Mouse (Mus musculus) kidney, embryonic 14.5 days (tissue): ENCODE data around the gene Enc1. TPM values are rescaled to one million over a fixed set of nuclear protein-coding genes. Genes with fewer than 3 reads are reported as not detected.

ENCODE experiments used
- ATAC-seq: fragments of 200-750 bp; cut with Nextera tagmentation; 2 replicates; pipeline ENCODE4 v1.8.0; 2017; ENCODE audit warnings: moderate number of reproducible peaks, mild to moderate bottlenecking, moderate TSS enrichment, moderate library complexity; ENCODE audit not compliant: low FRiP score, low TSS enrichment
- H3K27ac ChIP-seq: fragments of 300-500 bp; sonication (generic); 2 replicates; pipeline ENCODE4 v1.5.1; 2014; ENCODE audit warnings: low read depth, mild to moderate bottlenecking, low read length, moderate library complexity, mixed read lengths
- H3K27me3 ChIP-seq: fragments of 300-500 bp; sonication (generic); 2 replicates; pipeline ENCODE4 v1.6.1; 2014; ENCODE audit warnings: mild to moderate bottlenecking, low read length; ENCODE audit not compliant: control insufficient read depth, insufficient read depth
- H3K36me3 ChIP-seq: fragments of 300-500 bp; sonication (generic); 2 replicates; pipeline ENCODE4 v1.6.1; 2014; ENCODE audit warnings: low read length, mixed read lengths; ENCODE audit not compliant: control insufficient read depth, insufficient read depth
- H3K4me1 ChIP-seq: fragments of 300-500 bp; sonication (generic); 2 replicates; pipeline ENCODE4 v1.6.1; 2014; ENCODE audit warnings: low read length, mixed read lengths; ENCODE audit not compliant: control insufficient read depth, insufficient read depth
- H3K4me2 ChIP-seq: fragments of 300-500 bp; sonication (generic); replicated peaks from 2 replicates; pipeline ENCODE4 v1.6.1; 2014; ENCODE audit warnings: low read depth, mild to moderate bottlenecking, low read length
- H3K4me3 ChIP-seq: fragments of 300-500 bp; sonication (generic); 2 replicates; pipeline ENCODE4 v1.5.1; 2014; ENCODE audit warnings: mild to moderate bottlenecking, low read length
- H3K9ac ChIP-seq: fragments of 300-500 bp; sonication (generic); 2 replicates; pipeline ENCODE4 v1.6.1; 2014; ENCODE audit warnings: low read depth, mild to moderate bottlenecking, low read length, moderate library complexity
- H3K9me3 ChIP-seq: fragments of 300-500 bp; sonication (generic); 2 replicates; pipeline ENCODE4 v1.6.1; 2016; ENCODE audit warnings: low read length; ENCODE audit not compliant: control insufficient read depth
- WGBS: fragments of 180-500 bp; shearing (Covaris S2); extraction: QIAGEN DNeasy Blood & Tissue Kit; methylation state at CpG from one replicate; pipeline ENCODE4 v1.1.7; 2014; 5-methylcytosine and 5-hydroxymethylcytosine counted together
- polyA plus RNA-seq: library from polyadenylated mRNA; unstranded; fragments of >200 nt; fragmentation: Nextera tagmentation; extraction: Ambion mirVana; gene quantifications from 2 replicates; pipeline ENCODE4 v1.2.1, GENCODE M21; 2014

The Enc1 gene
- polyA plus RNA-seq, 1 experiment from 2014 or later, result 14.2 TPM

DNA sequence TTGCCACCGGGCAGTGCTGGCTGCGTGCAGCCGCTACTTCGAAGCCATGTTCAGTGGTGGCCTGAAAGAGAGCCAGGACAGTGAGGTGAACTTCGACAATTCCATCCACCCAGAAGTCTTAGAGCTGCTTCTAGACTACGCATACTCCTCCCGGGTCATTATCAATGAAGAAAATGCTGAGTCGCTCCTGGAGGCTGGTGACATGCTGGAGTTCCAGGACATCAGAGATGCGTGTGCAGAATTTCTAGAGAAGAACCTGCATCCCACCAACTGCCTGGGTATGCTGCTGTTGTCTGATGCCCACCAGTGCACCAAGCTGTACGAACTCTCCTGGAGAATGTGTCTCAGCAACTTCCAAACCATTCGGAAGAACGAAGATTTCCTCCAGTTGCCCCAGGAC, 4.3 kb downstream of the Enc1 start:
- Histone ChIP-seq H3K4me2 (peak overlapping the region; percentile 97; the same call in 1 of the 2 replicates), H3K4me3 (no peak overlapping the region; the same call in 1 of the 2 replicates), H3K9me3 (no peaks in the 10 kb centered on the region), H3K36me3 (peaks cover 55% of the 10 kb centered on the region), H3K27me3 (no peaks in the 10 kb centered on the region), H3K9ac (no peak overlapping the region), H3K27ac (no peak overlapping the region), H3K4me1 (peaks cover 51% of the 10 kb centered on the region)
- 87% methylated on average over 12 of the region's 12 CpGs for WGBS
- no peak for ATAC-seq

DNA sequence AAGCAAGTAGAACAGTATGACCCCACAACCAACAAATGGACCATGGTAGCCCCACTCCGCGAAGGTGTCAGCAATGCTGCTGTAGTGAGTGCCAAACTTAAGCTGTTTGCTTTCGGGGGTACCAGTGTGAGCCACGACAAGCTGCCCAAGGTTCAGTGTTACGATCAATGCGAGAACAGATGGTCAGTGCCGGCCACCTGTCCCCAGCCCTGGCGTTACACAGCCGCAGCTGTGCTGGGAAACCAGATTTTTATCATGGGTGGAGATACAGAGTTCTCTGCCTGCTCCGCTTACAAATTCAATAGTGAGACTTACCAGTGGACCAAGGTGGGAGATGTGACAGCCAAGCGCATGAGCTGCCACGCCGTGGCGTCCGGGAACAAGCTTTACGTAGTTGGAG, 5.3 kb downstream of the Enc1 start:
- Histone ChIP-seq H3K36me3 (peaks cover 66% of the 10 kb centered on the region), H3K4me3 (no peak overlapping the region), H3K4me2 (no peak overlapping the region), H3K4me1 (peaks cover 51% of the 10 kb centered on the region), H3K27ac (no peak overlapping the region), H3K9ac (no peak overlapping the region), H3K27me3 (no peaks in the 10 kb centered on the region), H3K9me3 (no peaks in the 10 kb centered on the region)
- WGBS, result 73% methylated on average over 16 of the region's 16 CpGs
- no peak for ATAC-seq

DNA sequence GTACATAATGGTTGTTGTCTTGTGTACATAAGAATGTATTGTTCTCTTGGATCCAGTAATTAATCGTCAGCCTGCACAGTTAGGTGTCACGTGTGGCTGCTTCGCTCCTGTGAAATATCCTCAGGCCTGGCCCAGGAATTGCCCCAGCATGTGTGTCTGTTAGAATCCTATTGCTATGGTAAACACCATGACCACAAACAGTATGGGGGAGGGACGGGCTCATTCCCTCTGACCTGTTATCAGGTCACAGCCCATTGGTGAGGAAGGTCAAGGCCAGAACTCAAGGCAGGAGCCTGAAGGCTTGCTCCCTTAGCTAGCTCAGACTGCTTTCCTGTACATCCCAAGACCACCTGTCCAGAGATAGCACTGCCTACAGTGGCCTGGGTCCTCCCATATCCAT, 6.8 kb downstream of the Enc1 start:
- 54% methylated on average over 4 of the region's 4 CpGs for WGBS
- no peak for ATAC-seq
- Histone ChIP-seq H3K36me3 (peaks cover 81% of the 10 kb centered on the region), H3K9me3 (no peaks in the 10 kb centered on the region), H3K4me1 (peaks cover 51% of the 10 kb centered on the region), H3K27me3 (no peaks in the 10 kb centered on the region), H3K9ac (no peak overlapping the region), H3K27ac (no peak overlapping the region), H3K4me3 (no peak overlapping the region), H3K4me2 (no peak overlapping the region)

DNA sequence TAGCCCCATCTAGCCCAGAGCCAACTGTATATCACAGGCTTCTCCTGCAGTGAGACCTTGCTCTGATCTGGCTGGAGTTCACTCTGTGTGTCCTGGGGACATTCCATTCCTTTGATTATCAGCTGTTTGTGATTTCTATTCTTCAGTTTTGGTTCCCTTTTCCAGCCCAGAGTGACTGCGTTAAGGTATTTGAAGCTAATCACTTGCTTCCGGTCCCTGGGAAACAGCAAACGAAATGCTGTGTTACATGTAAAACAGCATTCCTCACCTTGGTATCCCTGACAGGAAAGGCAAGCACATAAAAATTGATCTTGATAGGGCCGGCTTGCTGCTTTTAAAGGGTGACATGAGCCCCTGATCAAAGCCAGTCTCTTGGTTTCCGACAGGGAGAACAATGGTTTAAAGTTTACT, 8.2 kb downstream of the Enc1 start:
- Histone ChIP-seq H3K4me1 (peaks cover 42% of the 10 kb centered on the region), H3K9me3 (no peaks in the 10 kb centered on the region), H3K27ac (peak overlapping the region; percentile 42; the same call in 1 of the 2 replicates), H3K4me3 (no peak overlapping the region), H3K9ac (peak overlapping the region; percentile 18; the same call in 1 of the 2 replicates), H3K4me2 (no peak overlapping the region), H3K36me3 (peaks cover 81% of the 10 kb centered on the region), H3K27me3 (no peaks in the 10 kb centered on the region)
- 38% methylated on average over 5 of the region's 5 CpGs for WGBS
- no peak for ATAC-seq

DNA sequence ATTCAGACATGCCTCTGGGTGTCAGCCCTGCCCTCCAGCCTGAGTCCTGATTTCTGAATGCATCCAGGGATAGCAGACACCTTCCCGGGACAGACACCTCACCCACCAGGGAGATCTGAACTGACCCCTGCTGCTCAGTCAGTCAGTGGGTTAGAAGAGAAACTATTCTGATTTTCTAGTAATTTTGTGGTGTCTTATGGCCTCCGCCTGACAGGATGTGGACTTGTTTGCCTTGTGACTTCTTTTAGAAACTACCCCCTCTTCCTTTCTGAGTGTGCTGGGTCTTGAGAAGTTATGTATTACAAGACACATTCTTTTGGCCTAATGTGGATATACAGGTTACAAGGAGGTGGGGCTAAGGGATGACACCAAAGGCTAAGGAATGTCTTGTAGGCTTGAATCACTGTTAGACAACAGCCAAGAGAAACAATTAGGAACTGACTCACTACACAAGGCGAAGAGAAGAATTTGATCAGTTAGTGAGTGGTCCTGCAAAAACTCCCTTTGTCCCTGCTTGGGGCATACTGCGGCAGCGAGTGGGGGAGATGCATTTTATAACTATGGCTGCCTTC, 8.7 kb downstream of the Enc1 start:
- Histone ChIP-seq H3K9ac (no peak overlapping the region), H3K27me3 (no peaks in the 10 kb centered on the region), H3K36me3 (peaks cover 81% of the 10 kb centered on the region), H3K4me2 (no peak overlapping the region), H3K27ac (no peak overlapping the region), H3K4me3 (no peak overlapping the region), H3K4me1 (peaks cover 37% of the 10 kb centered on the region), H3K9me3 (no peaks in the 10 kb centered on the region)
- no peak for ATAC-seq
- WGBS, result 73% methylated on average over 5 of the region's 5 CpGs

DNA sequence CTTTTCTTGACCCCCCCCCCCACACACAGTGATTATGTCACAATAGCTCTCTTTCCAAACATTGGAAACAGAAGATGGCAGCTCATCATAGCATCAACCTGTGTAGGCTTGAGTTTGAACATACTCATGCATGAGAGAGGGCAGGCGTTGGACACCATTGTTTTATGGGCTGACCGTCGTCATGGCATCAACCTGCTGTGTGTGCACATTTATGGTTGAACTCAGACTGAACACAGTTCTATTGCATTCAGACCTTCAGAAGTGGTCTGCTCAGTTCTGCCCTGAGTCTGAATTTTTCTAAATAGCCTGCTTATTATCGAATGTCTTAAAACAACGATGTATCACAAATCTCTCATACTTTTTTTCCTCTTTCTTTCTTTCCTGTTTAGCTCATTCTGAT, 9.2 kb downstream of the Enc1 start:
- Histone ChIP-seq H3K27me3 (no peaks in the 10 kb centered on the region), H3K9ac (no peak overlapping the region), H3K4me3 (no peak overlapping the region), H3K9me3 (no peaks in the 10 kb centered on the region), H3K4me2 (no peak overlapping the region), H3K36me3 (peaks cover 75% of the 10 kb centered on the region), H3K4me1 (peaks cover 32% of the 10 kb centered on the region), H3K27ac (no peak overlapping the region)
- ATAC-seq, result no peak
- WGBS, result 65% methylated on average over 5 of the region's 5 CpGs

DNA sequence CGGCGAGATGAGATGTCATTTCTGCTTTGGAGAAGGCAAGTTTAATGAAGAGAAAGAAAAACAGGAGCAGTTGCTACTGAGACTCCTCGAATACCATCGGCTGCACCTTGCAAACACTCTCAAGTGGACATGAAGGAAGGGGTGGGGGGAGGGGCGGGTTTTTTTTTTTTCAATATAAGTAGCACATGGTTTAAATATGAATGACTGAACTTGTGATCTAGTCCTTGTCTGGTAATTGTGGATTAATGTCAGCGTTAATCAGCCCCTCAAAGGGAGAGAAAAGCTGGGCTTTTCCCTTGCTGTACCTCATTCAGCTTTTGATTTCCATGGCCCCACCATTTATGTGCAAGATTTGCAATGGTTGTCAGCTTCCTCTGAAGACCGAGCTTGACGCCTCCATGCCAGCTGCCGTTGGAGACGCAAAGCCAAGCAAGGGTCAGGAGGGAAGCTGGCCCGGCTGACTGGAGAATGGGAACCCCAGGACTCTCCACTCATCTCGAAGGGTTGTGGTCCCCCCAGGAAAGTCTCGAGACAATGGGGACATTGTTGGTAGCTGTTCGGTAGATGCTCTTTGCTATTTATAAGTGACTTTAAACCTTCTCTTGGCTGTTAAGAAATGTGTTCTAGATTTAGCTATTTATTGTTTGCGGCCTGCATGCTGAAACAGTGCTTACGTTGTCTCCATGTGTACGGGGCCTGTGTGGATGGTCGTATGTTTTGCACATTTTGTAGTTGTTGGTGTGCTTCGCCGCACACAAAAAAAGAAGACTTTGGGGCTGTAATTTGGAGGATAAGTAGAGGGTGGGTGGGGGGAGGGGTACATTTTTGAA, 9.9 kb downstream of the Enc1 start:
- 82% methylated on average over 20 of the region's 20 CpGs for WGBS
- H3K4me1 ChIP-seq, result peaks cover 26% of the 10 kb centered on the region

DNA sequence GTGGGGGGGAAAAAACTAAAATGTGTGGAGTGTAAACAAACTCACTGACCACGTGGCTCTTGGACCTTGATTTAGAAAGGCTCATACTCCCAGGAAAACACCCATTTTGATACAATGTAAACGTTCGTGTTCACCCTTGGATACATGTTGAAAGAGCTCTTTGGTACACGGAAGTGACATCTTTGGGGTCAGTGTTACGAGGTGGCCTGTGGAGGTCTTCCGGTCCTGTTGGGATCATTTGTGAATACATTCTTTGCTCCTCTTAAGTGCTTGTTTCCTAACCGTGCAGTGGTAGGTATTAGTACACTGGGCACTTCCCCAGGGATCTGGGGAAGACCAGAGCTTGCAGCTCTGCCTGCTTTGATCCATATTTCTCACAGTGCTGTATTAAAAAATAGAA, 10.8 kb downstream of the Enc1 start:
- Histone ChIP-seq H3K27ac (no peak overlapping the region), H3K27me3 (no peaks in the 10 kb centered on the region), H3K4me1 (peaks cover 20% of the 10 kb centered on the region), H3K9ac (no peak overlapping the region), H3K4me3 (no peak overlapping the region), H3K9me3 (no peaks in the 10 kb centered on the region), H3K4me2 (no peak overlapping the region), H3K36me3 (peaks cover 59% of the 10 kb centered on the region)
- no peak for ATAC-seq
- WGBS, result 79% methylated on average over 7 of the region's 7 CpGs

More for the DNA sequence above, 9.9 kb downstream of the Enc1 start:
- ATAC-seq, result no peak
- Histone ChIP-seq H3K27ac (no peak overlapping the region), H3K4me3 (no peak overlapping the region), H3K9ac (no peak overlapping the region), H3K36me3 (peaks cover 69% of the 10 kb centered on the region), H3K27me3 (no peaks in the 10 kb centered on the region), H3K9me3 (no peaks in the 10 kb centered on the region), H3K4me2 (no peak overlapping the region)

DNA sequence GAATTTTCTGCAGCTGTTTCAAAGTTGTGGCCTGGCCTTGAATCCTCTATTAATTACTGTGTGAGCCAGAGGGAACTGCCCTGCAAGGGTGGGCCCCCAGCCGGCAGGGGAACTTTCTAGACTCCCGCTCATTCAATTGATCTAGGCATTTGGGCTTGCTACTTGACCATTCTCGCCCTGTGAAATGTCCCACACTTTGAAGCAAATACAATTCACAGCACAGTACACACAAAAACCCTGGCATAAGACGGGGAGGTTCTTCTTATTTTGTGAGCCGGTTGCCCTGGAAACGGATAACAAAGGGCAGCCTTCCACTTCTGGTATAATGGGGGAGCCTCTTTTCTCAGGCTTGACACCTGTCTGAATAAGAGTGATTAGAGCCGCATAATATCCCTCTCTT, 11.6 kb downstream of the Enc1 start:
- H3K4me1 ChIP-seq, result peaks cover 17% of the 10 kb centered on the region
- H3K9ac ChIP-seq, result no peak overlapping the region
- no peak overlapping the region for H3K4me2 ChIP-seq
- H3K27ac ChIP-seq, result no peak overlapping the region
- no peak overlapping the region for H3K4me3 ChIP-seq
- H3K9me3 ChIP-seq, result no peaks in the 10 kb centered on the region
- ATAC-seq, result no peak
- WGBS, result 73% methylated on average over 7 of the region's 7 CpGs
- H3K27me3 ChIP-seq, result no peaks in the 10 kb centered on the region
- peaks cover 52% of the 10 kb centered on the region for H3K36me3 ChIP-seq
